Mouse (Mus musculus) midbrain, embryonic 11.5 days (tissue): Measurements from ENCODE around the gene Nrbp1. TPM values are rescaled to one million over a fixed set of nuclear protein-coding genes. Genes with fewer than 3 reads are reported as not detected.
A peak's percentile ranks its signal among the peaks of the same experiment; 100 is the strongest.

ENCODE experiments used
- ATAC-seq: fragments of 200-750 bp; cut with Nextera tagmentation; 2 replicates; pipeline ENCODE4 v1.8.0; 2017; ENCODE audit warnings: moderate TSS enrichment, moderate library complexity; ENCODE audit not compliant: low FRiP score
- DNase-seq: peaks from one replicate; pipeline ENCODE4 v3.0.0; 2015; ENCODE audit warnings: low spot score; ENCODE audit errors: missing footprints
- H3K27ac ChIP-seq: fragments of 300-500 bp; sonication (generic); 2 replicates; pipeline ENCODE4 v1.5.1; 2014; ENCODE audit warnings: low read depth, low read length
- H3K27me3 ChIP-seq: fragments of 300-500 bp; sonication (generic); 2 replicates; pipeline ENCODE4 v1.6.1; 2014; ENCODE audit warnings: mild to moderate bottlenecking, low read length, moderate library complexity, mixed read lengths; ENCODE audit not compliant: control insufficient read depth, insufficient read depth
- H3K36me3 ChIP-seq: fragments of 300-500 bp; sonication (generic); 2 replicates; pipeline ENCODE4 v1.6.1; 2014; ENCODE audit warnings: mild to moderate bottlenecking, low read length, moderate library complexity, mixed read lengths; ENCODE audit not compliant: control insufficient read depth, insufficient read depth
- H3K4me1 ChIP-seq: fragments of 300-500 bp; sonication (generic); 2 replicates; pipeline ENCODE4 v1.6.1; 2014; ENCODE audit warnings: low read length; ENCODE audit not compliant: control insufficient read depth, insufficient read depth
- H3K4me2 ChIP-seq: fragments of 300-500 bp; sonication (generic); 2 replicates; pipeline ENCODE4 v1.6.1; 2014; ENCODE audit warnings: mild to moderate bottlenecking, moderate library complexity
- H3K4me3 ChIP-seq: fragments of 300-500 bp; sonication (generic); 2 replicates; pipeline ENCODE4 v1.5.1; 2014; ENCODE audit warnings: low read depth, low read length
- H3K9ac ChIP-seq: fragments of 300-500 bp; sonication (generic); 2 replicates; pipeline ENCODE4 v1.6.1; 2014; ENCODE audit warnings: low read length
- H3K9me3 ChIP-seq: fragments of 300-500 bp; sonication (generic); 2 replicates; pipeline ENCODE4 v1.6.1; 2016; ENCODE audit warnings: low read length; ENCODE audit not compliant: control insufficient read depth
- WGBS: fragments of 180-500 bp; shearing (Covaris S2); extraction: QIAGEN DNeasy Blood & Tissue Kit; methylation state at CpG from one replicate; pipeline ENCODE4 v1.1.7; 2014; 5-methylcytosine and 5-hydroxymethylcytosine counted together
- polyA plus RNA-seq: library from polyadenylated mRNA; unstranded; fragments of >200 nt; fragmentation: Nextera tagmentation; extraction: Ambion mirVana; gene quantifications from 2 replicates; pipeline ENCODE4 v1.2.1, GENCODE M21; 2014

The Nrbp1 gene
- polyA plus RNA-seq = 147 and 148 TPM in 2 replicates

- ATAC-seq = peak; percentile 98
- WGBS = under 1% methylated on average over 75 of the region's 103 CpGs
- peak; percentile 99 for DNase-seq
- H3K9me3 ChIP-seq = no peaks in the 10 kb centered on the region
- H3K27ac ChIP-seq = peak within 1 kb of the TSS; percentile 96
- H3K9ac ChIP-seq = peak within 1 kb of the TSS; percentile 92
- H3K4me2 ChIP-seq = peak within 1 kb of the TSS; percentile 94
- H3K4me1 ChIP-seq = peaks cover 9% of the 10 kb centered on the region
- peak within 1 kb of the TSS; percentile 95 for H3K4me3 ChIP-seq
- peaks cover 3% of the 10 kb centered on the region; the same call in 1 of the 2 replicates for H3K36me3 ChIP-seq
- H3K27me3 ChIP-seq = no peaks in the 10 kb centered on the region
These were observed at the start of gene Nrbp1, which contains the start of gene Gm9970 for GRCm38 (mm10) chr5:31240637-31241521. Gene Nrbp1, plus strand, starts transcription at chr5:31240864. Gene Gm9970, minus strand, starts transcription at chr5:31241232.

GRCm38 (mm10) chr5:31192045-31192938, 48.4 kb upstream of the Nrbp1 start:
- Histone ChIP-seq H3K9me3 (no peaks in the 10 kb centered on the region), H3K4me3 (peak overlapping the region; percentile 86), H3K9ac (peak overlapping the region; percentile 95), H3K4me1 (peaks cover 16% of the 10 kb centered on the region), H3K27me3 (no peaks in the 10 kb centered on the region), H3K36me3 (peaks cover 26% of the 10 kb centered on the region), H3K4me2 (peak overlapping the region; percentile 83), H3K27ac (peak overlapping the region; percentile 28; the same call in 1 of the 2 replicates)
- DNase-seq (peak; percentile 95), ATAC-seq (no peak)
- 15% methylated on average over 42 of the region's 42 CpGs for WGBS

- peak; percentile 100 for DNase-seq
- H3K9ac ChIP-seq = peak within 1 kb of the TSS; percentile 95
- peak; percentile 97 for ATAC-seq
- peak within 1 kb of the TSS; percentile 83 for H3K4me2 ChIP-seq
- H3K36me3 ChIP-seq = peaks cover 28% of the 10 kb centered on the region
- peak within 1 kb of the TSS; percentile 61 for H3K27ac ChIP-seq
- no peaks in the 10 kb centered on the region for H3K27me3 ChIP-seq
- no peaks in the 10 kb centered on the region for H3K9me3 ChIP-seq
- H3K4me1 ChIP-seq = peaks cover 16% of the 10 kb centered on the region
- H3K4me3 ChIP-seq = peak within 1 kb of the TSS; percentile 86
- WGBS = under 1% methylated on average over 48 of the region's 48 CpGs
These were observed 47.6 kb upstream of the Nrbp1 start, which contains the start of the genes Snx17 and Eif2b4 for GRCm38 (mm10) chr5:31192939-31193630. Gene Snx17, plus strand, starts transcription at chr5:31193227. Gene Eif2b4, minus strand, starts transcription at chr5:31193430.

- Histone ChIP-seq H3K9ac (peak overlapping the region; percentile 95), H3K27ac (peak overlapping the region; percentile 61), H3K4me1 (peaks cover 16% of the 10 kb centered on the region), H3K4me2 (peak overlapping the region; percentile 83), H3K36me3 (peaks cover 27% of the 10 kb centered on the region), H3K9me3 (no peaks in the 10 kb centered on the region), H3K4me3 (peak overlapping the region; percentile 86), H3K27me3 (no peaks in the 10 kb centered on the region)
- WGBS = 14% methylated on average over 25 of the region's 25 CpGs
- DNase-seq (no peak), ATAC-seq (no peak)
These were observed 46.9 kb upstream of the Nrbp1 start for GRCm38 (mm10) chr5:31193631-31194281.

GRCm38 (mm10) chr5:31194486-31195485, 45.9 kb upstream of the Nrbp1 start:
- 93% methylated on average over 16 of the region's 16 CpGs for WGBS
- ATAC-seq (no peak), DNase-seq (peak; percentile 74)
- Histone ChIP-seq H3K4me3 (no peak overlapping the region), H3K9ac (no peak overlapping the region), H3K27ac (no peak overlapping the region), H3K4me2 (peak overlapping the region; percentile 83), H3K27me3 (no peaks in the 10 kb centered on the region), H3K9me3 (no peaks in the 10 kb centered on the region), H3K36me3 (peaks cover 30% of the 10 kb centered on the region), H3K4me1 (peaks cover 16% of the 10 kb centered on the region)

- Histone ChIP-seq H3K4me2 (no peak overlapping the region), H3K27me3 (no peaks in the 10 kb centered on the region), H3K27ac (no peak overlapping the region), H3K4me1 (peaks cover 19% of the 10 kb centered on the region), H3K9me3 (peaks cover 4% of the 10 kb centered on the region), H3K9ac (no peak overlapping the region), H3K4me3 (no peak overlapping the region), H3K36me3 (peaks cover 34% of the 10 kb centered on the region)
- DNase-seq = peak; percentile 31
- 94% methylated on average over 4 of the region's 4 CpGs for WGBS
- ATAC-seq = no peak
These were observed 45.0 kb upstream of the Nrbp1 start for GRCm38 (mm10) chr5:31195671-31196070.

- Histone ChIP-seq H3K4me3 (no peak overlapping the region), H3K36me3 (peaks cover 33% of the 10 kb centered on the region), H3K4me1 (peaks cover 20% of the 10 kb centered on the region), H3K9me3 (peaks cover 4% of the 10 kb centered on the region), H3K4me2 (no peak overlapping the region), H3K9ac (no peak overlapping the region), H3K27ac (no peak overlapping the region), H3K27me3 (no peaks in the 10 kb centered on the region)
- 94% methylated on average over 10 of the region's 10 CpGs for WGBS
- DNase-seq = peak; percentile 67
- ATAC-seq = no peak
These were observed 44.5 kb upstream of the Nrbp1 start for GRCm38 (mm10) chr5:31196207-31196606.
